Mouse (Mus musculus) forebrain, postnatal 0 days (tissue): ENCODE measurements around the gene Sfn. TPM values are rescaled to one million over a fixed set of nuclear protein-coding genes. Genes with fewer than 3 reads are reported as not detected.

ENCODE experiments used
- ATAC-seq: fragments of 200-750 bp; cut with Nextera tagmentation; 2 replicates; pipeline ENCODE4 v1.8.0; 2017; ENCODE audit warnings: mild to moderate bottlenecking, moderate library complexity
- DNase-seq: peaks from one replicate; pipeline ENCODE4 v3.0.0-alpha.2; 2015
- H3K27ac ChIP-seq: fragments of 300-500 bp; sonication (generic); 2 replicates; pipeline ENCODE4 v1.5.1; 2014; ENCODE audit warnings: low read depth, mild to moderate bottlenecking, antibody characterized with exemption, low read length, moderate library complexity, mixed read lengths
- H3K27me3 ChIP-seq: fragments of 300-500 bp; sonication (generic); 2 replicates; pipeline ENCODE4 v1.6.1; 2014; ENCODE audit warnings: mild to moderate bottlenecking, low read length, mixed read lengths; ENCODE audit not compliant: insufficient read depth
- H3K36me3 ChIP-seq: fragments of 300-500 bp; sonication (generic); 2 replicates; pipeline ENCODE4 v1.6.1; 2014; ENCODE audit warnings: mild to moderate bottlenecking, moderate library complexity; ENCODE audit not compliant: insufficient read depth
- H3K4me1 ChIP-seq: fragments of 300-500 bp; sonication (generic); 2 replicates; pipeline ENCODE4 v1.6.1; 2014; ENCODE audit warnings: antibody characterized with exemption; ENCODE audit not compliant: insufficient read depth
- H3K4me2 ChIP-seq: fragments of 300-500 bp; sonication (generic); 2 replicates; pipeline ENCODE4 v1.6.1; 2014; ENCODE audit warnings: low read depth, mild to moderate bottlenecking, moderate library complexity
- H3K4me3 ChIP-seq: fragments of 300-500 bp; sonication (generic); 2 replicates; pipeline ENCODE4 v1.5.1; 2014; ENCODE audit warnings: low read depth, low read length, mixed read lengths
- H3K9ac ChIP-seq: fragments of 300-500 bp; sonication (generic); 2 replicates; pipeline ENCODE4 v1.6.1; 2014; ENCODE audit warnings: mild to moderate bottlenecking
- H3K9me3 ChIP-seq: fragments of 300-500 bp; sonication (generic); 2 replicates; pipeline ENCODE4 v1.6.1; 2016; ENCODE audit warnings: low read length
- CTCF ChIP-seq: sonication (generic); IDR thresholded peaks from 2 replicates; pipeline ENCODE4 v1.5.1; 2016; ENCODE audit warnings: antibody characterized with exemption, control low read depth, low read depth
- WGBS: fragments of 180-500 bp; shearing (Covaris S2); extraction: QIAGEN DNeasy Blood & Tissue Kit; methylation state at CpG from one replicate; pipeline ENCODE4 v1.1.7; 2014; 5-methylcytosine and 5-hydroxymethylcytosine counted together
- polyA plus RNA-seq: library from polyadenylated mRNA; unstranded; fragments of >200 nt; fragmentation: Nextera tagmentation; extraction: Ambion mirVana; gene quantifications from 2 replicates; pipeline ENCODE4 v1.2.1, GENCODE M21; 2015
- total RNA-seq: library from RNA; depleted of rRNA; stranded (reverse); fragments of >200 nt; gene quantifications from 2 replicates; pipeline ENCODE4 v1.2.3, GENCODE M21; 2014

Sfn gene
- total and polyA plus RNA-seq, 2 experiments from 2014 or later: 0.88 to 3.2 TPM

GRCm38 (mm10) chr4:133619473-133620136 lies 17.6 kb upstream of the Sfn start:
- 72% methylated on average over 4 of the region's 4 CpGs for WGBS
- ATAC-seq (no peak), DNase-seq (no peak)
- H3K9me3 ChIP-seq: no peaks in the 10 kb centered on the region
- H3K4me1 ChIP-seq: no peaks in the 10 kb centered on the region
- H3K36me3 ChIP-seq: peaks cover 24% of the 10 kb centered on the region
- no peak overlapping the region for H3K27ac ChIP-seq
- no peak overlapping the region for H3K9ac ChIP-seq
- H3K27me3 ChIP-seq: no peaks in the 10 kb centered on the region
- H3K4me3 ChIP-seq: no peak overlapping the region
- no peak for TF ChIP-seq CTCF
- H3K4me2 ChIP-seq: no peak overlapping the region

GRCm38 (mm10) chr4:133617936-133618335 lies 16.0 kb upstream of the Sfn start:
- WGBS: 88% methylated on average over 11 of the region's 11 CpGs
- TF ChIP-seq CTCF: no peak
- ATAC-seq: no peak
- H3K9ac ChIP-seq: no peak overlapping the region
- no peak overlapping the region for H3K27ac ChIP-seq
- no peaks in the 10 kb centered on the region for H3K4me1 ChIP-seq
- peaks cover 22% of the 10 kb centered on the region for H3K36me3 ChIP-seq
- no peak overlapping the region for H3K4me2 ChIP-seq
- no peaks in the 10 kb centered on the region for H3K9me3 ChIP-seq
- no peak for DNase-seq
- H3K4me3 ChIP-seq: no peak overlapping the region
- no peaks in the 10 kb centered on the region for H3K27me3 ChIP-seq

- Histone ChIP-seq H3K36me3 (peaks cover 35% of the 10 kb centered on the region), H3K9me3 (no peaks in the 10 kb centered on the region), H3K4me2 (no peak overlapping the region), H3K9ac (no peak overlapping the region), H3K4me1 (no peaks in the 10 kb centered on the region), H3K27me3 (no peaks in the 10 kb centered on the region), H3K27ac (no peak overlapping the region), H3K4me3 (no peak overlapping the region)
- no peak for TF ChIP-seq CTCF
- ATAC-seq (no peak), DNase-seq (no peak)
- WGBS: 84% methylated on average over 10 of the region's 10 CpGs
Observed at GRCm38 (mm10) chr4:133615416-133615815, 13.4 kb upstream of the Sfn start.

GRCm38 (mm10) chr4:133614274-133614761 lies 12.3 kb upstream of the Sfn start:
- no peak for TF ChIP-seq CTCF
- 76% methylated on average over 8 of the region's 8 CpGs for WGBS
- ATAC-seq: peak; percentile 79
- no peak overlapping the region for H3K27ac ChIP-seq
- H3K9ac ChIP-seq: no peak overlapping the region
- no peak overlapping the region for H3K4me2 ChIP-seq
- no peaks in the 10 kb centered on the region for H3K27me3 ChIP-seq
- no peaks in the 10 kb centered on the region for H3K9me3 ChIP-seq
- no peak for DNase-seq
- no peaks in the 10 kb centered on the region for H3K4me1 ChIP-seq
- H3K36me3 ChIP-seq: peaks cover 35% of the 10 kb centered on the region
- no peak overlapping the region for H3K4me3 ChIP-seq

- Histone ChIP-seq H3K4me2 (no peak overlapping the region), H3K27me3 (no peaks in the 10 kb centered on the region), H3K36me3 (peaks cover 35% of the 10 kb centered on the region), H3K9ac (no peak overlapping the region), H3K9me3 (no peaks in the 10 kb centered on the region), H3K27ac (no peak overlapping the region), H3K4me1 (no peaks in the 10 kb centered on the region), H3K4me3 (no peak overlapping the region)
- no peak for ATAC-seq
- no peak for TF ChIP-seq CTCF
- no peak for DNase-seq
- 71% methylated on average over 4 of the region's 4 CpGs for WGBS
Observed at GRCm38 (mm10) chr4:133613867-133614266, 11.9 kb upstream of the Sfn start.

GRCm38 (mm10) chr4:133613026-133613425 lies 11.1 kb upstream of the Sfn start:
- TF ChIP-seq CTCF: no peak
- ATAC-seq (no peak), DNase-seq (no peak)
- Histone ChIP-seq H3K4me1 (no peaks in the 10 kb centered on the region), H3K36me3 (peaks cover 42% of the 10 kb centered on the region), H3K9me3 (no peaks in the 10 kb centered on the region), H3K9ac (no peak overlapping the region), H3K27me3 (no peaks in the 10 kb centered on the region), H3K27ac (no peak overlapping the region), H3K4me2 (no peak overlapping the region), H3K4me3 (no peak overlapping the region)
- WGBS: 86% methylated on average over 8 of the region's 8 CpGs

- Histone ChIP-seq H3K4me3 (no peak overlapping the region), H3K9ac (no peak overlapping the region), H3K9me3 (no peaks in the 10 kb centered on the region), H3K27ac (no peak overlapping the region), H3K27me3 (no peaks in the 10 kb centered on the region), H3K4me1 (no peaks in the 10 kb centered on the region), H3K4me2 (no peak overlapping the region), H3K36me3 (peaks cover 42% of the 10 kb centered on the region)
- peak; percentile 35 for TF ChIP-seq CTCF
- ATAC-seq (no peak), DNase-seq (no peak)
- WGBS: 97% methylated on average over 7 of the region's 7 CpGs
Observed at GRCm38 (mm10) chr4:133612416-133612815, 10.4 kb upstream of the Sfn start.
